ENCODE assay signal across 8 mouse cellular contexts in genomic region chr1:133908659-133909575, GRCm38 (mm10). TPM values are rescaled to one million over a fixed set of nuclear protein-coding genes. Genes with fewer than 3 reads are reported as not detected.
A peak's percentile ranks its signal among the peaks of the same experiment; 100 is the strongest.
DNase-seq lines count a peak whose midpoint lies in the region; ATAC-seq and TF ChIP-seq lines count a peak whose summit lies in the region.

No protein-coding gene starts in this region.

- H3K4me3 ChIP-seq in thymus, adult 2 months (ENCODE audit: control insufficient read depth, insufficient read depth, low read length): peak overlapping the region; percentile 40
- H3K4me3 ChIP-seq in kidney, adult 2 months (ENCODE audit: insufficient read depth, low read depth, low read length): peak overlapping the region; percentile 28

- peaks cover 13% of the 10 kb centered on the region for H3K4me1 ChIP-seq in thymus, adult 2 months (replicated peaks; ENCODE audit: control insufficient read depth, insufficient read depth, low read length)
- no peaks in the 10 kb centered on the region for H3K4me1 ChIP-seq in kidney, adult 2 months (ENCODE audit: control insufficient read depth, insufficient read depth, low read length)

- DNase-seq in thymus, adult 2 months: no peak
- no peak for DNase-seq in thymus, postnatal 25 days
- peak; percentile 69 for DNase-seq in cerebellum, adult 8-10 months
- DNase-seq in gastrocnemius, postnatal 36 days: peak; percentile 38 to 51
- DNase-seq in kidney, adult 2 months: peak; percentile 82
- peak; percentile 27 to 36 for DNase-seq in lung, adult 18-20 months
- DNase-seq in retina, embryonic 14.5 days (ENCODE audit: low spot score): peak; percentile 49

- WGBS in thymus, adult 2 months: 9% methylated on average over 27 of the region's 27 CpGs
- 8% methylated on average over 27 of the region's 27 CpGs for WGBS in kidney, adult 2 months

- H3K27me3 ChIP-seq in thymus, adult 2 months (ENCODE audit: control insufficient read depth, insufficient read depth, low read length): no peaks in the 10 kb centered on the region
- no peaks in the 10 kb centered on the region for H3K27me3 ChIP-seq in kidney, adult 2 months (replicated peaks; ENCODE audit: control insufficient read depth, insufficient read depth, low read length)

- ATAC-seq in erythroid progenitor cell, adult 5-6 weeks (replicated peaks; ENCODE audit: low FRiP score, poor library complexity, severe bottlenecking): no peak

- no peak for TF ChIP-seq POLR2A in thymus, adult 2 months (IDR thresholded peaks at IDR 0.05; ENCODE audit: control insufficient read depth, extremely low read depth, insufficient read depth, low read length, poor library complexity)
- TF ChIP-seq POLR2A in kidney, adult 2 months (IDR thresholded peaks at IDR 0.05; ENCODE audit: low read depth, low read length): no peak

- TF ChIP-seq CTCF in thymus, adult 2 months (IDR thresholded peaks at IDR 0.05; ENCODE audit: borderline replicate concordance, control insufficient read depth, extremely low read depth, insufficient read depth, low read length, poor library complexity): no peak
- TF ChIP-seq CTCF in kidney, adult 2 months (conservative IDR thresholded peaks at IDR 0.05; ENCODE audit: insufficient read depth, insufficient read length, low read depth, low read length): no peak

- intact Hi-C loops in gastrocnemius, postnatal 36 days (cut with DNase I): no loop called here

- H3K36me3 ChIP-seq in thymus, adult 2 months (ENCODE audit: control insufficient read depth, insufficient read depth, low read length): no peaks in the 10 kb centered on the region
- no peaks in the 10 kb centered on the region for H3K36me3 ChIP-seq in kidney, adult 2 months (ENCODE audit: control insufficient read depth, insufficient read depth, low read length)

- no peak overlapping the region for H3K27ac ChIP-seq in thymus, adult 2 months (ENCODE audit: control insufficient read depth, insufficient read depth, low read length)
- 0 out of 2 replicates have a peak overlapping the region, but pooled peaks have one; percentile 11 for H3K27ac ChIP-seq in kidney, adult 2 months (ENCODE audit: insufficient read depth, low read depth, low read length)

RNA-seq across cellular contexts. Expression of gene Optc, which starts 1.1 kb away (rescaled TPM):
- polyA plus RNA-seq in thymus, adult 2 months (2012; rRNA removed): 0.91 and 1.0 TPM in 2 replicates
- total RNA-seq in gastrocnemius, postnatal 36 days (2021): not detected
- polyA plus RNA-seq in kidney, adult 2 months (2012; rRNA removed): 0.48 and 1.5 TPM in 2 replicates
- total RNA-seq in erythroid progenitor cell, adult 5-6 weeks (2015; ENCODE audit: low replicate concordance): not detected in 2 replicates
- not detected in 2 replicates for total RNA-seq in erythroid progenitor cell, adult 5-6 weeks (2017; ENCODE audit: low replicate concordance)

RNA-seq across cellular contexts. Expression of gene Prelp, which starts 12.3 kb away (rescaled TPM):
- 10.7 and 13.3 TPM in 2 replicates for polyA plus RNA-seq in thymus, adult 2 months (2012; rRNA removed)
- 10 to 100 TPM; 16.1 to 19.9 TPM for total RNA-seq in gastrocnemius, postnatal 36 days (2021)
- polyA plus RNA-seq in kidney, adult 2 months (2012; rRNA removed): 35.0 and 38.2 TPM in 2 replicates
- 0.42 TPM in 1 of 2 replicates, not detected in the other for total RNA-seq in erythroid progenitor cell, adult 5-6 weeks (2015; ENCODE audit: low replicate concordance)
- total RNA-seq in erythroid progenitor cell, adult 5-6 weeks (2017; ENCODE audit: low replicate concordance): 0.13 TPM in 1 of 2 replicates, not detected in the other

Comparison
In these comparisons a context has a peak if more than half of its experiments do, and no peak if none do; other contexts are left out.
1. DNase-seq: peak in cerebellum, adult 8-10 months (single experiment), gastrocnemius, postnatal 36 days (2 of 2), kidney, adult 2 months (single experiment), lung, adult 18-20 months (2 of 2) and retina, embryonic 14.5 days (single experiment); none in thymus, adult 2 months (single experiment) and thymus, postnatal 25 days (single experiment).
2. RNA of gene Prelp, which starts 12.3 kb away (total RNA-seq): 16.1 to 19.9 TPM in gastrocnemius, postnatal 36 days; 0.13 to 0.42 TPM in erythroid progenitor cell, adult 5-6 weeks; every median in the first group is over 10 times any median in the second.